ENCODE assay signal across 8 mouse cellular contexts in the genomic region with DNA sequence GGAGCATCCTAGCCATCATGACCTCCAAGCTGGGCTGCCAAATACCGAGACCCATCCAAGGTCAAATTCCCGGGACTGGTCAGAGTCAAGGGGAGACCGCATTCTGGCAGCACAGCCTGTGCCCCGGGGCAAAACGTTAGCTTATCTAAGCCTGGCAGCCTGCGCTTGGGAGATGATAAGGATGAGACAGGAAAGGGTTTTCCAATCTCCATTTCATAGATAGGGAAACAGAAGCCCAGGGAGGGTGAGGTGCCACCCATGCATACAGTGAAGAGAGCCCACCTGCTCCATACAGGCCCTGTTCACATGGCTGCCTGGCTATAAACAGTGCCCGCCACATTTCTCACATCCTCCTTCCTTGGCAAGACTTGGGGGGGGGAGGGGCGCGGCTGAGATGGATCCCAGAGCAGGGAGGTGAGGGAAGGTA. TPM values are rescaled to one million over a fixed set of nuclear protein-coding genes. Genes with fewer than 3 reads are reported as not detected.
DNase-seq lines count a peak whose midpoint lies in the region; ATAC-seq and TF ChIP-seq lines count a peak whose summit lies in the region.

No protein-coding gene starts in this region.

- no peak overlapping the region for H3K4me2 ChIP-seq in embryonic facial prominence, embryonic 15.5 days (replicated peaks)
- H3K4me2 ChIP-seq in hindbrain, embryonic 14.5 days (replicated peaks): peak overlapping the region; percentile 32
- peak overlapping the region; percentile 63 for H3K4me2 ChIP-seq in liver, embryonic 14.5 days (ENCODE audit: low read depth)

- H3K9me3 ChIP-seq in embryonic facial prominence, embryonic 15.5 days (replicated peaks): no peaks in the 10 kb centered on the region
- H3K9me3 ChIP-seq in hindbrain, embryonic 14.5 days (ENCODE audit: control insufficient read depth, low read length): no peaks in the 10 kb centered on the region
- no peaks in the 10 kb centered on the region for H3K9me3 ChIP-seq in liver, embryonic 14.5 days (ENCODE audit: control insufficient read depth, low read length)

- TF ChIP-seq CTCF in liver, embryonic 14.5 days (IDR thresholded peaks at IDR 0.05; ENCODE audit: low read depth): no peak

- peak; percentile 84 for DNase-seq in testis, postnatal 14 days (ENCODE audit: low spot score)
- DNase-seq in testis, postnatal 10 days (ENCODE audit: low spot score): no peak
- DNase-seq in hindbrain, embryonic 14.5 days (ENCODE audit: low spot score): no peak
- DNase-seq in liver, embryonic 14.5 days (ENCODE audit: low read depth in 3 of 3, low spot score in 3 of 3): peak; percentile 73 to 81 (median 76)
- DNase-seq in spleen, postnatal 36 days (ENCODE audit: low spot score in 2 of 2): peak; percentile 55 to 63
- DNase-seq in embryo, embryonic 10 days (ENCODE audit: low spot score): no peak

- no peak for ATAC-seq in embryonic facial prominence, embryonic 15.5 days (ENCODE audit: insufficient number of reproducible peaks, low FRiP score, low TSS enrichment, low read depth)
- no peak for ATAC-seq in hindbrain, embryonic 14.5 days (ENCODE audit: low FRiP score)
- peak; percentile 80 for ATAC-seq in liver, embryonic 14.5 days (ENCODE audit: insufficient read depth)
- no peak for ATAC-seq in activated CD4-positive, CD25-positive, alpha-beta regulatory T cell, adult 4 months

- no peak overlapping the region for H3K9ac ChIP-seq in embryonic facial prominence, embryonic 15.5 days
- H3K9ac ChIP-seq in hindbrain, embryonic 14.5 days: peak overlapping the region; percentile 39
- peak overlapping the region; percentile 37 for H3K9ac ChIP-seq in liver, embryonic 14.5 days (replicated peaks)

- H3K36me3 ChIP-seq in embryonic facial prominence, embryonic 15.5 days: no peaks in the 10 kb centered on the region
- H3K36me3 ChIP-seq in hindbrain, embryonic 14.5 days (replicated peaks; ENCODE audit: control insufficient read depth, insufficient read depth): no peaks in the 10 kb centered on the region
- H3K36me3 ChIP-seq in liver, embryonic 14.5 days (replicated peaks; ENCODE audit: control insufficient read depth, insufficient read depth, low read depth): no peaks in the 10 kb centered on the region

- peaks cover 66% of the 10 kb centered on the region for H3K4me1 ChIP-seq in embryonic facial prominence, embryonic 15.5 days
- peaks cover 75% of the 10 kb centered on the region for H3K4me1 ChIP-seq in hindbrain, embryonic 14.5 days (replicated peaks; ENCODE audit: control insufficient read depth, insufficient read depth, low read length)
- peaks cover 20 to 26% of the 10 kb centered on the region in 2 experiments for H3K4me1 ChIP-seq in liver, embryonic 14.5 days (replicated peaks; ENCODE audit: control insufficient read depth in 2 of 2, insufficient read depth in 2 of 2, low read length in 1 of 2)

- WGBS in embryonic facial prominence, embryonic 15.5 days: 39% methylated on average over 9 of the region's 9 CpGs
- 49% methylated on average over 9 of the region's 9 CpGs for WGBS in hindbrain, embryonic 14.5 days
- WGBS in liver, embryonic 14.5 days (ENCODE audit: insufficient replicate concordance): 8% methylated on average over 9 of the region's 9 CpGs

- H3K27me3 ChIP-seq in embryonic facial prominence, embryonic 15.5 days: peaks cover 14% of the 10 kb centered on the region
- H3K27me3 ChIP-seq in hindbrain, embryonic 14.5 days (ENCODE audit: control insufficient read depth, insufficient read depth, low read length): no peaks in the 10 kb centered on the region
- H3K27me3 ChIP-seq in liver, embryonic 14.5 days (ENCODE audit: control insufficient read depth, insufficient read depth, low read length): no peaks in the 10 kb centered on the region

- H3K4me3 ChIP-seq in embryonic facial prominence, embryonic 15.5 days (replicated peaks): no peak overlapping the region
- no peak overlapping the region for H3K4me3 ChIP-seq in hindbrain, embryonic 14.5 days (replicated peaks; ENCODE audit: low read length)
- peak overlapping the region in 1 of 2 experiments; percentile 12; a peak in 1 of 4 replicates for H3K4me3 ChIP-seq in liver, embryonic 14.5 days (ENCODE audit: insufficient read depth in 1 of 2, low read depth in 2 of 2, low read length in 2 of 2)

- TF ChIP-seq EP300 in liver, embryonic 14.5 days (IDR thresholded peaks at IDR 0.05; ENCODE audit: low read depth): peak; percentile 94

- H3K27ac ChIP-seq in embryonic facial prominence, embryonic 15.5 days (replicated peaks): peak overlapping the region; percentile 25; the same call in 1 of the 2 replicates
- H3K27ac ChIP-seq in hindbrain, embryonic 14.5 days: peak overlapping the region; percentile 70
- no peak overlapping the region for H3K27ac ChIP-seq in liver, embryonic 14.5 days

RNA-seq across cellular contexts. Expression of a gene that starts 32.6 kb away (rescaled TPM):
- 6.2 and 6.4 TPM in 2 replicates for polyA plus RNA-seq in embryonic facial prominence, embryonic 15.5 days (2015; fragmentation: Nextera tagmentation; extraction: Ambion mirVana)
- polyA plus RNA-seq in hindbrain, embryonic 14.5 days (2014; fragmentation: Nextera tagmentation; extraction: Ambion mirVana): 22.4 and 27.7 TPM in 2 replicates
- polyA plus RNA-seq in liver, embryonic 14.5 days (2012; rRNA removed): 1.8 and 1.9 TPM in 2 replicates
- 3.3 and 5.0 TPM in 2 replicates for polyA plus RNA-seq in liver, embryonic 14.5 days (2014; fragmentation: Nextera tagmentation; extraction: Ambion mirVana)
- under 1 TPM; 0.08 to 0.28 TPM for polyA plus RNA-seq in activated CD4-positive, CD25-positive, alpha-beta regulatory T cell, adult 4 months (2017; shearing (Covaris generic))

RNA-seq across cellular contexts. Expression of a gene that starts 43.8 kb away (rescaled TPM):
- polyA plus RNA-seq in embryonic facial prominence, embryonic 15.5 days (2015; fragmentation: Nextera tagmentation; extraction: Ambion mirVana): 0.63 and 1.2 TPM in 2 replicates
- not detected in 2 replicates for polyA plus RNA-seq in hindbrain, embryonic 14.5 days (2014; fragmentation: Nextera tagmentation; extraction: Ambion mirVana)
- 0.03 TPM in 1 of 2 replicates, not detected in the other for polyA plus RNA-seq in liver, embryonic 14.5 days (2012; rRNA removed)
- not detected in 2 replicates for polyA plus RNA-seq in liver, embryonic 14.5 days (2014; fragmentation: Nextera tagmentation; extraction: Ambion mirVana)
- polyA plus RNA-seq in activated CD4-positive, CD25-positive, alpha-beta regulatory T cell, adult 4 months (2017; shearing (Covaris generic)): not detected

RNA-seq across cellular contexts. Expression of a gene that starts 54.9 kb away (rescaled TPM):
- 54.5 and 62.3 TPM in 2 replicates for polyA plus RNA-seq in embryonic facial prominence, embryonic 15.5 days (2015; fragmentation: Nextera tagmentation; extraction: Ambion mirVana)
- 118 and 130 TPM in 2 replicates for polyA plus RNA-seq in hindbrain, embryonic 14.5 days (2014; fragmentation: Nextera tagmentation; extraction: Ambion mirVana)
- 15.5 and 27.9 TPM in 2 replicates for polyA plus RNA-seq in liver, embryonic 14.5 days (2012; rRNA removed)
- polyA plus RNA-seq in liver, embryonic 14.5 days (2014; fragmentation: Nextera tagmentation; extraction: Ambion mirVana): 32.5 and 35.4 TPM in 2 replicates
- 10 to 100 TPM; 46.3 to 78.4 TPM for polyA plus RNA-seq in activated CD4-positive, CD25-positive, alpha-beta regulatory T cell, adult 4 months (2017; shearing (Covaris generic))

RNA-seq across cellular contexts. Expression of a gene that starts 55.1 kb away (rescaled TPM):
- polyA plus RNA-seq in embryonic facial prominence, embryonic 15.5 days (2015; fragmentation: Nextera tagmentation; extraction: Ambion mirVana): 11.3 TPM in 2 replicates
- 5.8 and 6.0 TPM in 2 replicates for polyA plus RNA-seq in hindbrain, embryonic 14.5 days (2014; fragmentation: Nextera tagmentation; extraction: Ambion mirVana)
- polyA plus RNA-seq in liver, embryonic 14.5 days (2012; rRNA removed): 4.3 and 4.6 TPM in 2 replicates
- 3.8 and 4.7 TPM in 2 replicates for polyA plus RNA-seq in liver, embryonic 14.5 days (2014; fragmentation: Nextera tagmentation; extraction: Ambion mirVana)
- 10 to 100 TPM in 1 of 2 experiments, 1 to 10 TPM in 1; 9.8 to 10.5 TPM for polyA plus RNA-seq in activated CD4-positive, CD25-positive, alpha-beta regulatory T cell, adult 4 months (2017; shearing (Covaris generic))

Comparison
In these comparisons a context has a peak if more than half of its experiments do, and no peak if none do; other contexts are left out.
1. DNase-seq: peak in testis, postnatal 14 days (single experiment), liver, embryonic 14.5 days (3 of 3) and spleen, postnatal 36 days (2 of 2); none in testis, postnatal 10 days (single experiment), hindbrain, embryonic 14.5 days (single experiment) and embryo, embryonic 10 days (single experiment).